Mouse (Mus musculus) bone marrow, adult 2 months (tissue): ENCODE data around the gene Cox6a1. TPM values are rescaled to one million over a fixed set of nuclear protein-coding genes. Genes with fewer than 3 reads are reported as not detected.
A peak's percentile ranks its signal among the peaks of the same experiment; 100 is the strongest.

Source experiments
- H3K27ac ChIP-seq: fragments of 200-500 bp; 2 replicates; pipeline ENCODE4 v1.5.1; 2012; ENCODE audit warnings: low read depth, mild to moderate bottlenecking, control low read depth, inconsistent platforms, low read length; ENCODE audit not compliant: control insufficient read depth, poor library complexity, insufficient read depth
- H3K4me1 ChIP-seq: fragments of 200-500 bp; 2 replicates; pipeline ENCODE4 v1.6.1; 2011; ENCODE audit warnings: low read length; ENCODE audit not compliant: control insufficient read depth, insufficient read depth
- H3K4me3 ChIP-seq: fragments of 200-500 bp; replicated peaks from 2 replicates; pipeline ENCODE3; 2011; ENCODE audit warnings: mild to moderate bottlenecking, low read depth, low read length, control low read depth; ENCODE audit not compliant: control insufficient read depth
- CTCF ChIP-seq: fragments of 200-500 bp; IDR thresholded peaks from 2 replicates; pipeline ENCODE4 v1.5.1; 2011; ENCODE audit warnings: low read length, control low read depth; ENCODE audit not compliant: control insufficient read depth, insufficient read depth
- POLR2A ChIP-seq: fragments of 200-500 bp; IDR thresholded peaks from 2 replicates; pipeline ENCODE4 v1.6.1; 2011; ENCODE audit warnings: low read depth, mild to moderate bottlenecking, control low read depth, low read length, borderline replicate concordance; ENCODE audit not compliant: control insufficient read depth
- WGBS: fragments of 180-500 bp; shearing (Covaris S2); methylation state at CpG from one replicate; pipeline ENCODE4 v1.1.7; 2018; 5-methylcytosine and 5-hydroxymethylcytosine counted together
- polyA plus RNA-seq: library from polyadenylated mRNA; stranded (reverse); fragments of >200 nt; gene quantifications from 2 replicates; pipeline ENCODE4 v1.2.4, GENCODE M21; 2011; ENCODE audit warnings: low replicate concordance; ENCODE audit not compliant: missing spikeins, insufficient read depth, insufficient read length

Gene Cox6a1
- polyA plus RNA-seq, 1 experiment = 259 TPM

- TF ChIP-seq POLR2A = no peak
- TF ChIP-seq CTCF = no peak
- peak overlapping the region; percentile 93 for H3K4me3 ChIP-seq
- H3K4me1 ChIP-seq = peaks cover 3% of the 10 kb centered on the region
- WGBS = under 1% methylated on average over 46 of the region's 46 CpGs
- H3K27ac ChIP-seq = peak overlapping the region; percentile 86
These were observed 48.6 kb downstream of the Cox6a1 start for GRCm38 (mm10) chr5:115300035-115300744.

GRCm38 (mm10) chr5:115296347-115296746 is 52.4 kb downstream of the Cox6a1 start:
- 76% methylated on average over 10 of the region's 10 CpGs for WGBS
- Histone ChIP-seq H3K4me1 (peaks cover 2% of the 10 kb centered on the region), H3K27ac (no peak overlapping the region), H3K4me3 (no peak overlapping the region)
- TF ChIP-seq CTCF (no peak), POLR2A (no peak)

Other genes starting within 250 kb of the Cox6a1 start
- gene Acads, start 229.6 kb downstream of the Cox6a1 start, polyA plus RNA-seq = 12.0 and 23.7 TPM in 2 replicates
- 3.7 and 7.8 TPM in 2 replicates for gene Unc119b, start 214.0 kb downstream of the Cox6a1 start, polyA plus RNA-seq
- 25.2 and 56.9 TPM in 2 replicates for gene Mlec, start 190.8 kb downstream of the Cox6a1 start, polyA plus RNA-seq
- gene Cabp1, start 154.6 kb downstream of the Cox6a1 start, polyA plus RNA-seq = not detected in 2 replicates
- gene Pop5, start 113.1 kb downstream of the Cox6a1 start, polyA plus RNA-seq = 67.1 and 96.1 TPM in 2 replicates
- gene Rnf10, start 76.1 kb downstream of the Cox6a1 start, polyA plus RNA-seq = 165 and 203 TPM in 2 replicates
- gene Coq5, start 69.3 kb downstream of the Cox6a1 start, polyA plus RNA-seq = 24.4 and 32.9 TPM in 2 replicates
- 139 and 177 TPM in 2 replicates for gene Dynll1, start 48.0 kb downstream of the Cox6a1 start, polyA plus RNA-seq
- gene Srsf9, start 21.8 kb downstream of the Cox6a1 start, polyA plus RNA-seq = 61.2 and 61.4 TPM in 2 replicates
- 7.3 and 7.8 TPM in 2 replicates for gene Gatc, start 7.8 kb downstream of the Cox6a1 start, polyA plus RNA-seq
- gene Triap1, start 7.8 kb downstream of the Cox6a1 start, polyA plus RNA-seq = 13.2 and 18.3 TPM in 2 replicates
- gene Msi1, start 80.6 kb upstream of the Cox6a1 start, polyA plus RNA-seq = 0.61 and 0.95 TPM in 2 replicates
- 10.3 TPM in 1 of 2 replicates, not detected in the other for gene Pla2g1b, start 117.3 kb upstream of the Cox6a1 start, polyA plus RNA-seq
- 9.0 and 13.2 TPM in 2 replicates for gene Sirt4, start 135.7 kb upstream of the Cox6a1 start, polyA plus RNA-seq
- 32.5 and 71.6 TPM in 2 replicates for gene Pxn, start 157.7 kb upstream of the Cox6a1 start, polyA plus RNA-seq
- 1,167 and 1,244 TPM in 2 replicates for gene Rplp0, start 210.5 kb upstream of the Cox6a1 start, polyA plus RNA-seq
- gene Gcn1l1, start 216.3 kb upstream of the Cox6a1 start, polyA plus RNA-seq = 23.3 and 38.4 TPM in 2 replicates